Mouse (Mus musculus) midbrain, embryonic 12.5 days (tissue): ENCODE measurements around the gene Cpsf3. TPM values are rescaled to one million over a fixed set of nuclear protein-coding genes. Genes with fewer than 3 reads are reported as not detected.
A peak's percentile ranks its signal among the peaks of the same experiment; 100 is the strongest.

Experiments
- ATAC-seq: fragments of 200-750 bp; cut with Nextera tagmentation; 2 replicates; pipeline ENCODE4 v1.8.0; 2017; ENCODE audit warnings: low read depth, moderate TSS enrichment, moderate library complexity; ENCODE audit not compliant: low FRiP score
- H3K27ac ChIP-seq: fragments of 300-500 bp; sonication (generic); replicated peaks from 2 replicates; pipeline ENCODE4 v1.5.1; 2016; ENCODE audit warnings: mild to moderate bottlenecking
- H3K27me3 ChIP-seq: fragments of 300-500 bp; sonication (generic); 2 replicates; pipeline ENCODE4 v1.6.1; 2016; ENCODE audit warnings: mild to moderate bottlenecking
- H3K36me3 ChIP-seq: fragments of 300-500 bp; sonication (generic); 2 replicates; pipeline ENCODE4 v1.6.1; 2016
- H3K4me1 ChIP-seq: fragments of 300-500 bp; sonication (generic); 2 replicates; pipeline ENCODE4 v1.6.1; 2016
- H3K4me2 ChIP-seq: fragments of 300-500 bp; sonication (generic); replicated peaks from 2 replicates; pipeline ENCODE4 v1.6.1; 2016; ENCODE audit warnings: mild to moderate bottlenecking, moderate library complexity
- H3K4me3 ChIP-seq: fragments of 300-500 bp; sonication (generic); 2 replicates; pipeline ENCODE4 v1.5.1; 2016; ENCODE audit warnings: mild to moderate bottlenecking
- H3K9ac ChIP-seq: fragments of 300-500 bp; sonication (generic); replicated peaks from 2 replicates; pipeline ENCODE4 v1.6.1; 2016; ENCODE audit warnings: mild to moderate bottlenecking, moderate library complexity
- H3K9me3 ChIP-seq: fragments of 300-500 bp; sonication (generic); 2 replicates; pipeline ENCODE4 v1.6.1; 2016; ENCODE audit warnings: mild to moderate bottlenecking
- WGBS: fragments of 180-500 bp; shearing (Covaris S2); methylation state at CpG from one replicate; pipeline ENCODE4 v1.1.7; 2016; 5-methylcytosine and 5-hydroxymethylcytosine counted together
- polyA plus RNA-seq: library from polyadenylated mRNA; unstranded; fragments of >200 nt; fragmentation: Nextera tagmentation; extraction: Ambion mirVana; gene quantifications from 2 replicates; pipeline ENCODE4 v1.2.1, GENCODE M21; 2016

The Cpsf3 gene
- polyA plus RNA-seq, 1 experiment from 2014 or later = 128 TPM

DNA sequence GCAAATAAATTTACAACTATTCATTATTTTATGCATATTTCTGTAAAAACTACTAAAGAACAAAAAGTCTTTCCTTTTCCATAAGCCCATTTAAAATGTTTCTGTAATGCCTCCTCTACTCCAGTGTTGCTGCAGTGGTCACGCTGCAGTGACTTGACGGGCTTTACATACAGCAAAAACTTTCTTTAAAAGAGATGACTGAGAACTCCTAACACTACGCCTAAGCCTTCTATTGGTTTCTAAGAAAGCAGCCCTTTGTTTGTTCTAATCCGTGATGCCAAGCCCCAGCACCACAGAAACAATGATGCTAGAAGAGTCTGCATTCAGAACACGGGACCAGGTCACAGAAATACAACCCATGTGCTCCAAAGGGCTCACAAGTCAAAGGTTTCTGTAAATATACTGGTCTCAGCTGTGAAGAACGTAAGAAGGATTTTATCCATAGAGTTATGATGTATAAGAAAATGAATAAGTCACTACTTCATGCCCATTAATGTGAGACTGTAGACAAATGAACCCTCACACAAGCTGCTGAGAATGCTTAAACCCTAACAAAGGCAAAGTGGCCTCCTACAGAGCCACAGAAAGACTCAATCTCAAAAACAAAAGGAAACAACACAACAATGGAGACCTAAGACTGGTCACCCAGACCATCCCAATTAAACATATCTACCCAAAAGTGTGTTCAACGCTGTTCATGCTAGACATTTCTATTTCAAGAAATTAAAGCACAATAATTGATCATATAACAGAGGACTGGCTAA is 65.1 kb downstream of the Cpsf3 start:
- Histone ChIP-seq H3K27ac (peak overlapping the region; percentile 60; the same call in 1 of the 2 replicates), H3K4me1 (no peaks in the 10 kb centered on the region), H3K27me3 (no peaks in the 10 kb centered on the region), H3K9me3 (0 out of 2 replicates have a peak, but pooled peaks cover 3% of the 10 kb centered on the region), H3K4me3 (no peak overlapping the region), H3K36me3 (peaks cover 54% of the 10 kb centered on the region), H3K9ac (no peak overlapping the region), H3K4me2 (no peak overlapping the region)
- ATAC-seq = peak; percentile 85
- 12% methylated on average over 7 of the region's 7 CpGs for WGBS

DNA sequence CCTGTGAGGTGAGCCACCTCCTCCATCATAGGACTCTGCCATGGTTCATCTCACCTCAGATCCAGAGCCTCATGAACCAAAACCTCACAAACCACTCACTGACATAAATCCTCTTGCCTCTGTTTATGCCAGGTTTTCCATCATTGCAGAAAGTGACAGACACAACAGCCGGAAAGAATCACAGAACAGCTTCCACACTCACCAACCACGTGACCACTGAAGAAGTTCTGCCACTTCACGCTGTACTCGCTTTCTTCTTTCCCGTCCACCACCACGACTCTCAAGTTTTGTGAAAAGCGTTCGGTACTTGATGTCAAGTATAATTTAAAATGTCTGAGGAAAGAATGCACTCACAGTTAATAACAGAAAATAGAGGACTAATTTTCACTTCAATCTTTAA is 68.5 kb downstream of the Cpsf3 start:
- Histone ChIP-seq H3K36me3 (peaks cover 44% of the 10 kb centered on the region), H3K27me3 (no peaks in the 10 kb centered on the region), H3K9me3 (0 out of 2 replicates have a peak, but pooled peaks cover 3% of the 10 kb centered on the region), H3K4me1 (no peaks in the 10 kb centered on the region), H3K9ac (no peak overlapping the region), H3K27ac (no peak overlapping the region), H3K4me2 (no peak overlapping the region), H3K4me3 (no peak overlapping the region)
- 95% methylated on average over 8 of the region's 8 CpGs for WGBS
- ATAC-seq = no peak

DNA sequence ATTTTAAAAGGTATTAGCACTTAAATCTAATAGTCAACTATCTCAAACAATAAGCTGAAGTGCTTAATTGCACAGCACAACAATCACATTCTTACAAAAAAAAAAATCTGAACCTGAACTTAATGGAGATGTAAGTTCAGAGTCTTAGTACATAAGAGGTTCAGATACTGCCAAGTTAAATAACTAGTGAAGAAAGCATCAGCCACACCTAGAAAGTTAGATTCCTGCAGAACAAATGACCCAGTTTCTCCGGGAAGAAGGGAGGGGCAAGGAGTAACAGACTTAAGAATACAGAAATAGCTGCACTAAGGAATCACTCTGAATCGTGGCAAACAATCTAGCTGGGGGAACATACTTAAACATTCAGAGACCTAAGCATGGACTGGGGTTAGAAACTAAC is 77.5 kb downstream of the Cpsf3 start:
- WGBS = 81% methylated on average over 2 of the region's 2 CpGs
- Histone ChIP-seq H3K9me3 (no peaks in the 10 kb centered on the region), H3K36me3 (no peaks in the 10 kb centered on the region), H3K4me1 (no peaks in the 10 kb centered on the region), H3K27me3 (no peaks in the 10 kb centered on the region), H3K4me3 (no peak overlapping the region), H3K27ac (no peak overlapping the region), H3K4me2 (no peak overlapping the region), H3K9ac (no peak overlapping the region)
- ATAC-seq = no peak

DNA sequence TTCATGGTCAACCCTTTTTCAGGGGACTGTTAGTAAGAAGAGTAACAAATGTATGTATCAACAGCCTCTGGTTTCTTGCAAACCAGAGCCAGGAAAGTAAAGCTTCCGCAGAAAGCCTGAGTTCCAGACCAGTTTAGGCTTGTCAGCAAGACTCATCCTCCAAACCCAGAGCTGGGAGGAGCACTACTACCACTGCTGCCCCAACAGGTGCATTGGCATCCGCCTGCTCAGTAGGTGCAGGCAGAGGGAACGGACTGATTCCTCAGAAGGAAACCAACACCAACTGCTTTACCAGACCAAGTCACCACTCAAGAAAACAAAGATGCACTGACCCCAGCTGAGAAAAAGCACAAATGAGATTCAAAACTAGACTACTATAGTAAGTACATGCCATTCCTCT is 78.0 kb downstream of the Cpsf3 start:
- no peak for ATAC-seq
- no peak overlapping the region for H3K9ac ChIP-seq
- 90% methylated on average over 3 of the region's 3 CpGs for WGBS
- H3K4me3 ChIP-seq = no peak overlapping the region
- H3K36me3 ChIP-seq = no peaks in the 10 kb centered on the region
- H3K4me2 ChIP-seq = no peak overlapping the region
- no peak overlapping the region for H3K27ac ChIP-seq
- H3K9me3 ChIP-seq = no peaks in the 10 kb centered on the region
- no peaks in the 10 kb centered on the region for H3K27me3 ChIP-seq
- H3K4me1 ChIP-seq = no peaks in the 10 kb centered on the region

Other genes with a start within 250 kb of the Cpsf3 start
- gene Itgb1bp1, start 893 bp downstream of the Cpsf3 start, polyA plus RNA-seq = 38.5 and 43.8 TPM in 2 replicates
- gene Iah1, start 31.0 kb downstream of the Cpsf3 start, polyA plus RNA-seq = 48.8 TPM in 2 replicates
- gene Adam17, start 88.2 kb downstream of the Cpsf3 start, polyA plus RNA-seq = 34.1 and 36.8 TPM in 2 replicates
- 1,175 and 1,209 TPM in 2 replicates for gene Ywhaq, start 132.2 kb downstream of the Cpsf3 start, polyA plus RNA-seq